Mouse (Mus musculus): ENCODE measurements around the gene Suds3.

DNA sequence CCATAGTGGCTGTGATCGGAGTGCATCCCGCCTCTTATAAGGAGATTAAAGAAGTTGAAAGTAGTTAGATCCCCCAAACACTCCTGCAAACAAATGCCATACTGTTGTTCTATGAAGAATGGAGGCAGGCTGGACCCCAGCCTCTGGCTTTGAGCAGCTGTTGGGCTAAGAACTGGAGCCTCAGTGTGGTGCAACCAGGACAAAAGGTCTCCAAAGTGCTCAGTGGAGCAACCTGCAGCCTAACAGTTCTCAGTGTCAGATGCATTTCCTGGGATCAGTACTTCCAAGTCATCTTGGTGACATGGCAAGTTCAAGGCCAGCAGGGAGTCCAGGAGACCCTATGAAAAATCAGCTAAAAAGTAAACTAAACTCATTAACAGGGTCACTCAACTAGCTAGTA, 49.0 kb upstream of the Suds3 start:
- TF ChIP-seq CTCF (IDR thresholded peaks at IDR 0.05; ENCODE audit: low read depth) (no peak), EP300 (optimal IDR thresholded peaks at IDR 0.05) (no peak)

All from stomach, postnatal 0 days (tissue).